Mouse (Mus musculus) thymus, adult 2 months (tissue): ENCODE results near the gene Stard10.

ENCODE experiments used
- CTCF ChIP-seq: fragments of 200-500 bp; IDR thresholded peaks from 2 replicates; pipeline ENCODE4 v1.5.1; 2012; ENCODE audit warnings: mild to moderate bottlenecking, control low read depth, low read length, moderate library complexity, borderline replicate concordance; ENCODE audit not compliant: control insufficient read depth, poor library complexity, insufficient read depth; ENCODE audit errors: extremely low read depth
- POLR2A ChIP-seq: fragments of 200-500 bp; IDR thresholded peaks from 2 replicates; pipeline ENCODE4 v1.6.1; 2012; ENCODE audit warnings: mild to moderate bottlenecking, low read length, control low read depth, moderate library complexity; ENCODE audit not compliant: control insufficient read depth, poor library complexity, insufficient read depth; ENCODE audit errors: extremely low read depth

- TF ChIP-seq CTCF (no peak), POLR2A (no peak)
These were observed 61.4 kb downstream of the Stard10 start for GRCm38 (mm10) chr7:101378285-101378684.
